Mouse (Mus musculus): ENCODE data around the gene Mcm5. TPM values are rescaled to one million over a fixed set of nuclear protein-coding genes. Genes with fewer than 3 reads are reported as not detected.

Mcm5 gene
- 10 to 100 TPM; 23.1 to 31.7 TPM for total RNA-seq (2021)

DNA sequence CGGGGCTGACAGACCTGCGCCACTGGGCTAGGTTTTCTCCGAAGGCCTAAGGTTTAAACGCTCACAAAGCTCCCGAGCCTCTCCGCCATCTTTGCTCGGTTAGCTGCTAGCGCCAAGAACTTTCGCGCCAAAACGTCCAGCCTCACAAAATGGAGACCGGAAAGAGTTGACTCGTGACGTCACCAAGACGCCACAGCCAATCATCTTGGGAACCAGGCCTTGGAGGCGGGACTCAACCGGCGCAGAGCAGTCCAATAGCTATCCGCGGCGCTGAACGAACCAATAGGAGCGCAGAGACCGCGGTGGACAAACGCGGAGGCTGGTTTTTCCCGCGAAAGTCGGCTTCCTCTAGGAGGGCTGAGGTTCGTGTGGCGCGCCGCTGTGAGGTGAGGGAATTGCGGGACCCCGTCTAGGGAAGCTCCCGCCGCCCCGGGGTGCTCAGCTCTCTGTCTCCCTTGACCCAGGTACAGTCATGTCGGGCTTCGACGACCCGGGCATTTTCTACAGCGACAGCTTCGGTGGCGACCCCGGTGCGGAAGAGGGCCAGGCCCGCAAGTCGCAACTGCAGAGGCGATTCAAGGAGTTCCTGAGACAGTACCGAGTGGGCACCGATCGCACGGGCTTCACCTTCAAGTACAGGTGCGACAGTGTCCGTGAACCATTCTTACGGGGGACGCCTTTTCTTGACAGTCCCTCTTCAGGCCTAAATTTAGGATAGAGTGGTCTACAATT lies at the start of gene Mcm5:
Mcm5 (plus strand) TSS at position 334 of the 732 bp plus-strand sequence.
- peak; percentile 100 for DNase-seq
- intact Hi-C loops (cut with DNase I), result loop anchor here (2.0 to 5.0 kb wide), 2 partner anchors 15 to 117 kb away; partner anchors contain the start of gene Hmgxb4

DNA sequence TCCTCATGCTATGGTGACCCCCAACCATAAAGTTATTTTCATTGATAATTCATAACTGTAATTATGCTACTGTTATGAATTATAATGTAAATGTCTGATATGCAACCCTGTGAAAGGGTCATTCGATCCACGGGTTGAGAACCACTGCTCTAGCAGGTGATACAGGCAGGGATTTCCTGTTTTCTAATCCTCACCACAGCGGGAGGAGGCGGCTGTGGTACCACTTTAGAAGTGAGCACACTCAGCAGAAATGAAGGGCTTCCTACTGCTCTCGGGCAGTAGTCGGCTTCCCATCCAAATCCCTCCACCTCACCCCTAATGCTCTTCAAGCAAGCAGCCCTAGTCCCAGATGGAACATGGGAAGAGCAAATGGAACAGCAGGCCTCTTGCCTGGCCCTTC lies 49.3 kb upstream of the Mcm5 start:
- intact Hi-C loops (cut with DNase I), result no loop called here
- DNase-seq, result no peak

DNA sequence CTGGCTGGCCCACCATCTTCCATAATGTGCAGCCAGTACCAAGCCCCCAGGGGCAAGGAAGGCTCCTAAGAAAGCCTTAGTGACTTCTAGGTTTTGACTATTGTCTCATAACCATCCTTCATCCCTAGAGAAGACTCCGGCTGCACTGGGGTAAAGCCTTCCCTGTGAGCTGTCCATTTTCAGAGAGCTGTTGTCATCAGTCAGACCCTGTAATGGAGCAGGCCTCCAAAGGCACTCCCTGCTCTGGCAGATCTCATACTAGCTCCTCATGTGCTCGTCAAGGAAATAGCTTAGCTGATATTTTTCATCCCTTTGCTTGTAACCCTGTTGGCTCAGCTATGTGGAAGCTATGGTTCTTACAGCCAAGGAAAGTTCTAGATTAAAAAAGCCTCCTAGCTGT lies 48.6 kb upstream of the Mcm5 start:
- intact Hi-C loops (cut with DNase I), result no loop called here
- no peak for DNase-seq

DNA sequence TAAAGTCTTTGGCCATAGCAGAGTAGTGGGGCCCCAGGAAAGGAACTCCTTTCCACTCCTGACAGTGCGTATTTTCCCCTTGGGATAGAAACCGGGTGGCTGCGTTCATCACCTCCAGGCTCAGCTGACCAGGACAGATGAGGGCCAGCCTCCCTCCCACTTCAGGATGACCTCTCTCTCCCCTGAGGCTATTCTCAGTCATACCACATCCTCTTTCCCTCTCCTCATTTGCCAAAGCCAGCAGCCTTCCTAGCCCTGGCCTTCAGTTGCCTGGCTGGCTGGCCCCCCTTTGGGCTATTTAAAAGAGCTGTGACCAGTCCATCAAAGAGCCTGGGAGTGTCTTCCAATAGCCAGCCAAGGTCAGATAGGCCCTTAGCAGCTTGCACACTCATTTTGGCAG lies 46.1 kb upstream of the Mcm5 start:
- intact Hi-C loops (cut with DNase I), result no loop called here
- DNase-seq, result peak; percentile 56 to 60

DNA sequence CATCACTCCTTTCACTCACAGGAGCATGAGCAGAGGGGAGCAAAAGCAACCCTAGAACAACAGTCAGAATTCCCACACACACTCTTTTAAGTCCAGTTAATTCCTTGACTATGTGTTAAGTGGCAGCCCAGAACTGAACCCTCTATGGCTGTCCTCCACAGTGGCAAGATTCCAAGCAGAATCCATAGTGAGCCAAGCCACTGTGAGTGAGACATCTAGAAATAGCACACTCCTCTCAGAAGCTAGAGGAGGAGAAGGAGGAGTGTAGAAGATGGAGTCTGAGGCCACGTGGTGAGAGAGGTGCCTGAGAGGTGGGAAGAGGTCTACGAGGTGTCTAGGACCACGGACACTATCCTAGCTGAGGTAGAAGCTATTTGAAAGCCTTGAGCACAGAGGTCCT lies 44.6 kb upstream of the Mcm5 start:
- intact Hi-C loops (cut with DNase I), result no loop called here
- DNase-seq, result peak in 1 of 2 experiments; percentile 49

DNA sequence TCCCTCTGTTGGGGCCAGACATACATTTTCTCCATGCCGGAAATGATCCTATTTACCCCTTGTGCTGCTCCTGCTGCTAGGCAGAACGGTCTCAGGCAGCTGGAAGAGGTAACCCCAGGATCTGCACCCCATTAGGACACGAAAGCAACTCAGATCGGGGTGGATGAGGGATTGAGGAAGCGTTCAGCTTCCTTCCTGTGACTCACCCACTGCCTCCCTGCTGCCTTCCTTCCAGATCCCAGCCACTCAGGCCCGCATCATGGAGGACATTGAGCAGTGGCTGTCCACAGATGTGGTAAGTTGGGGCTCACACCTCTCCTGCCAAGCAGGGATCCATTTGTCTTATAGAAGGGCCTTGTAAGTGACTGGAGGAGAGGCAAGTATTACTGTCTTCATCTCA lies 42.1 kb upstream of the Mcm5 start:
- DNase-seq, result no peak
- intact Hi-C loops (cut with DNase I), result no loop called here

DNA sequence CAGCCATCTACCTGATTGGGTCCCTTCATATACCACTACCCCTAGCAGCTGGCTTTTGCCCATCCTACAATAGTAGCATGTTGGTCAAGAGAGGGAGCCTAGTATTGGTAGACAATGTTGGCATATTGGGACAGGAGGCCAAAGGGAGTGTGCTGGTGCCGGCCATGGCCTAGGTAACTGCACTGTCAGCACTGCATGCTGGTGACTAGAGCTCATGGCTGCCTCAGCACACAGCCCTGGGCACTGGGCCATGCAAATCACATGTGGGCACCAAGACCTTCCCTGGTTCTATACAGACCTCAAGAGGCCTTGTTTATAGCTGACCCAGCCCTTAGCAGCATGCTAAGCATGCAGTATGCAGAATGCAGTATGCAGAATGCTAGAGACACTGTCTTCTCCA lies 39.1 kb upstream of the Mcm5 start:
- no peak for DNase-seq
- intact Hi-C loops (cut with DNase I), result loop anchor here (2.0 to 5.0 kb wide), 2 partner anchors 147 to 203 kb away; no protein-coding TSS in a partner anchor

DNA sequence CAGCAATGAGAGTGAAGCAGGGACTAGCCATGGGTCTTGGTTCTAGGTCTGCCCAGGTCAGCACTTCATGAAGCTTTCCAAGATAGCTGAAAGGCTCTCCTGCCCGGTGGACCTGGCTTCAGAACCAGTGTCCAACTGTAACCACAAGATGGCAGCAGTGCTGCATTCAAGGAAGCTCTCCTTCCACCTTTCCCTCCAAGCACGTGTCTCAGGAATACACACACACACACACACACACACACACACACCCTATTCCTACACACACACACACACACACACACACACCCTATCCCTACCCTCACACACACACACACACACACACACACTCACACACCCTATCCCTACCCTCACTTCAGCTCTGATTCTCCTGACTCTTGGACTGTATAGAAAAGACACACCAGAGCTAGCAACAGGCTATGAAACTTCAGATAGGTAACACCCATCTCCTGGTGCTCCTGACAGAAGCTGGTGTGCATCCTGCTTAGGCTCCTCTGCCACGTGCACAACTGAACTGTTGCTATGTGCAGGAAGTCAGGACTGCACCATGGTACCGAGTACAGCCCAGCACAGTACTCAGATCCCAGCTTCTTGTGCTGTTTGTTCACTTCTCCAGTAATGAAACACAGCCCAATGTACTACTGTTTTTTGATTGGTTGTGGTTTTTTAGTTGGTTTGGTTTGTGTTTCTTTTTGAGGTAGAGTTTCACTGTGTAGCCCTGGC lies 37.6 kb upstream of the Mcm5 start:
- DNase-seq, result peak; percentile 87 to 91
- intact Hi-C loops (cut with DNase I), result loop anchor here (1.0 to 5.0 kb wide), 3 partner anchors 37 to 201 kb away; no protein-coding TSS in a partner anchor

DNA sequence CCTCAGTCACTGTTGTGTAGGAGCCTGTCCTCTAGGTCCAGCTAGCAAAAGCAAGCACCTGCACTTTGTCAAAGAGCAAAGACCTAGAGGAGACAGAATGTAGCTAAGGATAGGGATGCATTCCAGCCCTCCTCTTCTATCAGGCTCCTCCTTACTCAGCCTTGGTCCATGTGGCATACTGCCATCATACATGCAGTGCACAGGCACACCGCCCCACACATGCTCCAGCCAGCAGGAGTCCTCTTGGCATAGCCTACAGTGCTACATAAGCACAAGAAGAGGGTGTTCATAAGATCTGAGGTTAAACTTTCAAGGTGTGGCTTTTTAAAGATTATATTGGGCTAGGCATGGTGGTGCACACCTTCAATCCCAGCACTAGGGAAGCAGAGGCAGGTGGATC lies 34.5 kb upstream of the Mcm5 start:
- intact Hi-C loops (cut with DNase I), result loop anchor here (5.0 kb wide), 1 partner anchor 142 kb away; no protein-coding TSS in a partner anchor
- no peak for DNase-seq

DNA sequence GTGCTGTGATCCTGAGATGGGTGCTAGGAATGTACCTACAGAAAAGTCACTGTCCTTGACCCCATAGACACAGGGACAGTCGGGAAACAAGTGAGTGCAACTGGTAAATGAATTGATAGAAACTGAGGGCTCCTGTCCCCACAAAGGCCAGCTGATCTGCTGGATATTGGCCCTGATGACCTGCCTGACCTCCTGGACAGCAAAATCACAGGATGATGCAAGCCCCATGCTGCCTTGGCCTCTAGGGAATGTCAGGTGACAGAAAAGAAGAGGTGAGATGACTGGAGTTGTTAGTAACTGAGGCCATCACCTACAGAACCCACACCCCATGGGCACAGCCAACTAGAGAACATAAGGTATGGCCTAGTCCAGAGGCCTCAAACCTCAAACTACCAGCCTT lies 31.2 kb upstream of the Mcm5 start:
- intact Hi-C loops (cut with DNase I), result no loop called here
- no peak for DNase-seq

DNA sequence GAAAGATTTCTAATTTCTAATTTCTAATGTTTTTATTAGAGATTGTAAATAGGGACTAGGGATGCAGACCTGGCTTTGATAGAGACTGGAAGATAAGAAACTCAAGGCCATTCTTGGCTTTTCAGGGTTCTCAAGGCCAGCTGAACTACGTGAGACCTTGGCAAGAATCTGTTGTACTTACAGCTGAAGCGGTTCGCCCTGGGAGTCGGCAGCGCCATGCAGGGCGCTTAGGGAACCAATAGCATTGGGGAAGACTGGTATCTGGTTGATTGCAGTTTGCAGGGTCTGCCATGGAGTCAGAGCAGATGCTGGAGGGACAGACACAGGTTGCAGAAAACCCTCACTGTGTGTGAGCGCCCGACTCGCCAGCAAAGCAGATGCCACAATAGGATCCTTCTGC lies 30.5 kb upstream of the Mcm5 start:
- no peak for DNase-seq
- intact Hi-C loops (cut with DNase I), result no loop called here

DNA sequence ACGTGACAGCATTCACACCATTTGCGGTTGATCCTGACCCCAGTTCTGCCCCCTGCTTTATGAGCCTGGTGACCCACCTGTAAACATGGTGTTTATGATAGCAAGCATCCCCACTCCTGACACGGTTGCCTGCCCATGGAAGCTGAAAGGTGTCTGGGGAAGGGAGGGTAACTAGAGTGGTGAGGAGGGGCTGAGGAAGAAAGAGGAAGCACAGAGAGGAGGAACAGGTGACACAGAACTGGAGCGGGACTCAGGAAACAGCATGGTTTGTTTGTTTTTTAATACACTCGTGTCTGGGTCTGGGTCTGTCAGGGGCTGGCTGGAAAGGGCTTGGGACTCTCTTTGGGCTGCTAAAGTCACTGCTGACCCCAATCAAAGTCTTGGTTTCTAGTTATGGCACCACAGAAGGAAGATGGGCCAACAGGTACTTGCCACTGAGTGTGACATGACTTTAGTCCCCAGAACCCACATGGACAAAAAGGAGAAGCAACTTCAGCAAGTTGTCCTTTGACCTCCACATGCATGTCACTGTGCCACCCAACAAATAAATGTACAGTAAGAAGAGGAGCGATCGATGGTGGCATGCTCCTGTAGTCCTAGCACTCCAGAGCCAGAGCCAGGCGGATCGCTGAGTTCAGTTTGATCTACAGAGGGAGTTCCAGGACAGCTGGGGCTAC lies 27.9 kb upstream of the Mcm5 start:
- intact Hi-C loops (cut with DNase I), result no loop called here
- DNase-seq, result no peak

DNA sequence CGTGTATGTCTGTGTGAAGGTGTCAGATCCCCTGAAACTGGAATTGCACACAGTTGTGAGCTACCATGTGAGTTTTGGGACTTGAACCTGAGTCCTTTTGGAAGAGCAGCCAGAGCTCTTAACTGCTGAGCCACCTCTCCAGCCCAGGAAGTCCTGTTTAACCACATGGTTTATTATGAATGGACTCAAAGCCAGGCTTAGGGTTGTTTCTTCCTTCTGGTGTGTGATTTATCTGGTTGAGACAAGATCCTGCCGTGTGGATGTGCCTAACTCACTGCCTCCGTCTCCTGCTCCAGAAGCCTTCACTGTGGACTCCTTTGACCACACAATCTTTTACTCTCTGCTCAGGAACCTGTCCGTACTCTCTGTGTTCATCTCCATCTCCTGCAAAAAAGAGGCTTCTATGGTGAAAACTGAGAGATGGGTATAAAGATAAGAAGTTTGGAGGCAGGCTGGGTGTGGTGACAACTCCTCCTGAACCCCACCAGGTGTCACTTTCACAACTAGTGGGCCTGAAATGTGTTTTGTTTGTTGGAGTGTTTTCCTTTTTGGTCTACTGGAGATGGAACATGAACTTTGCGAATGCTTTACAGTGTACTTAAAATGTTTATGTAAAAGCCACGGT lies 27.1 kb upstream of the Mcm5 start:
- intact Hi-C loops (cut with DNase I), result no loop called here
- no peak for DNase-seq

DNA sequence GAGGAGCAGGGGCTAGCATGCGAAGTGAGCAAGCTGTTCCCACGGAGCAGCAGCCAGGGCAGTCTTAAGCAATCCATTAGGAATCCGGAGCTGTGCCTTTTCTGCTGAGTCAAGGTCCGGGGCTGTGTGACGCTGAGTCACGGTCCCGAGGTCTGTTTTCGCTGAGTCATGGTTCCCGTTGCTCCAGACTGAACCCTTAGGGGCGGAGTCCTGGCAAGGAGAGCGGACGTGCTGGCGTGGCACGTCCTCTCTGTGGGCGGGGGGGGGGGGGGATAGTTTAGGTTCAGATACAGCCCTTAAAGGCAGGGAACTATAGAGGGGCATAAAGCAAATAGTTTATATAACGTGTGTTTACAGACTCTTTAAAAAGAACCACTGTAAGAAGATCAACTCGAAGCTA lies 25.5 kb upstream of the Mcm5 start:
- intact Hi-C loops (cut with DNase I), result no loop called here
- DNase-seq, result peak; percentile 96 to 98

DNA sequence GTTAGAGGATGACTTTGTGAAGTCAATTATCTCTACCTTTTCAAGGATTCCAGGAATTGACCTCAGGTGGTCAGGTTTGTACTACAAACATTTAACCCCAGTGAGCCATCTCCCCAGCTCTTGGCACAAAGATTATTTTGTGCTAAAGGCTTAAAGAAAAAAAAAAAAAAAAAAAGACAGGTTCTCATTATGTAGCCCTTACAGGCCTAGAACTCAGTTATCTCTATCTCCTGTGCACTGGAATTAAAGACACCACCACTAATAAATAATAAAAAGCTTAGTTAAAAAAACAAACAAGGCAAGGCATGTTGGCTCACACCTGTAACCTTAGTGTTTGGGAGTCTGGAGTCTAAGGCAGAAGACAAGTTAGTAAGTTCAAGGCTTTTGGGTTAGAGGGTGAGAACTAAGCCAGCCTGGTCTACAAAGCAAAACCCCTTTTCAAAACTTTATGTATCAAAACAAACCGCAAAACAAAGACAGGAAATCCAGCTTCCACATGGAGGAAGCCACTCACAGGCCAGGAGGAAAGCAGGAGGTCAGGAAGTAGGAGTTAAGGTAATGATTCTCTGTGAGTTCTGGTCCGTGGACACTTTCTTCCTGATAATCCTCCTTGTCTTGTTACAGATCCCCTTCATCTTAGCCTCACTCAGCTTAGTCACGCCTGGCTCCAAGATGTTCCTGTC lies 24.8 kb upstream of the Mcm5 start:
- intact Hi-C loops (cut with DNase I), result no loop called here
- no peak for DNase-seq

DNA sequence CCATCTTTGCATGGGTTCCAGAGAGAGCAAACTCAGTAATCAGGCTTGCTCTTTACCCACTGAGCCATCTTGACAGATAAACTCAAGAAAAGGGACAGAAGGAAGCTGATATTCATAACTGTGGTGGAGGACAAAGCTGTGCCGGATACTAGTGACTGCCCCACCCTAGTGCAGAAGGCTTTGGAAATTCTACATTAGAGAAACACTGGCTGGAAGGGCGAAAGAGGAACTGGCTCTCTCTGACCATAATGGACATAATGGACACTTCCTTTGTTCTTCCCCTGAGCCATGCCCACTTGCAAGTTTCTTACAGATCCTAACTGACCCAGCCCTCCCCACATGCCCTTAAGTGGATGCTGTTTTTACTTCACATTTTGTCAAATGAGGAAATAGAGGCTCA lies 23.4 kb upstream of the Mcm5 start:
- intact Hi-C loops (cut with DNase I), result no loop called here
- DNase-seq, result no peak

DNA sequence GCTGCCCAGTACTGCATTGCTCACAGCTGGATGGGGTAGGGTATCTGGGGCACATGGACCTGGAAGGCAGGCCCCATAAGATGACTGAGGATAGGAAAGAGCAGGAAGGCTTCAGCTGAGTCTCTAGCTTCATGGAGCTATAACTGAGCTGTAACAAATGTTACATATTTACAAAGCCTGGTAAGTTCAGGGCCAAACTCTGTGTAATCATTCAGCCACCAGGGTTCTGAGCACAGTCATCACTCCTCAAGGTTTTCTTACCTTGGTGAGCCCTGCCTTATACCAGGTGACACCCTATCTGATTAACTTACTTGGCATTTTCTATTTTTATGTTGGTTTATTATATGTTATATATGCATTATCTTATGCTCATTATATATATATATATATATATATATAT lies 22.2 kb upstream of the Mcm5 start:
- intact Hi-C loops (cut with DNase I), result no loop called here
- no peak for DNase-seq

DNA sequence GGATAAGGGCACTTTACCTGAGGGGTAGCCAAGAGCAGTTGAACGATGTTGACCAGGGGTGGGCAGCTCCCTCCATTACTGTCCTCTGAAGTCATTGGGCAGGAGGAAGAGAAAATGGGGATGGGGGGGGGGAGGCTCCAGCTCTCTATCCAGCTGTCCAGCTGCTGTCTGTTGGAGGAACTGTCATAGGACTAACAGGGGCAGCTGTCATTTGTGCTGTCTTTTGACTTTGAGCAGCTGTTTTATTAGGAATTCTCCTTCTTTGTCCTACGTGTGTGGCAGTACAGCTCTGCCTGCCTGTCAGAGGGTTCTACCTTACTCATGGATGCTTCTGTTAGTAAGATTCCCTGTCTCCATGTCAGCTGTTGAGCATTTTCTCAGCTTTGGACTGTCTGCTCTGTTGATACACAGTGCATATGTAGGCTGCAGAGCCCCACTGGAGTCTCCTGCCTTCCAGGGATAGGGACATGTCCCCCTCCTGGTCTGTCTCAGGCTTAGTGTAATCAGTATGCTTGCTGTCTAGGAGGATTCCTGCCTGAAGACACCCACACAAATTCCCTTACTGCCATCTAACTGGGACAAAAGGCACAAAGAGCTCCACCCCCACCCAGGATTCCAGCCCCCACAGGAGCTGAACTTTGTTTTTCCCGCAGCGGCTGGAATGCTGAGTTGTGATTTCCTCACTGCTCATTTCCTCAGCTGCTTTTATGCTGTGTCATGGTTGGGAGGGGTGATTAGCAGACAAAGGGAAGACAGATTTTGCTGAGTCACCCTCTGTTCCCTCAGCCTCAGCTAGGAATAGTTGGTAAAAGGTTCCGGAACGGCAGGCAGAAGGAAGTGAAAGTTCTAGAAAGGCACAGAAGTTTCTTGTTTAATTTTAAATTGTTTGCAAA lies 20.1 kb upstream of the Mcm5 start:
- peak; percentile 92 to 93 for DNase-seq
- intact Hi-C loops (cut with DNase I), result no loop called here

DNA sequence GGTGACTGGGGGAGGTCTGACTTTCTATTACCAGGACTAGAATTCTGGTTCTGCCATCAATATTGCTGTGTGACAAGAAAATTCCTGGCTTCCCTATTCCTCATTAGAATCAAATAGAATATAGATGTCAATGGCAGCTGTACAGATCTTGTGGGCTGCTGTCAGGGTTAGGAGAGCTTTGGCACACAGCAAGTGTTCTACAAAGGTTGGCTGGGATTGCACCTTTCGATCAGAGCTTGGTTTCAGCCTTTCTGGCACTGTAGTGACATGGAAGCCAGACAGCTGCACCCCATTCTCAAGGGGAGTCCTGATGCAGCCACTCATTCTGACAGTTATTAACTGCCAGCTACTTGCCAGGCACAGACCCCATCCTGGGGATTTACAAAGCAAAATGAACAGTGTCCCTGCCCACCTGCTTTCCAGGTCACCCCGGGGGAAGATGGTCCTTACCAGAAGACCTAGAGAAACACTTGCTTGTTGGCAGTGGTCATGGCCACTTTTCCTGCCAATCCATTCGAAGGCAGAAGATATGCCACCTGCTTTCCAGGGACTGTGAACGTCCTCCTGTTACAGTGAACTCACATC lies 18.5 kb upstream of the Mcm5 start:
- no peak for DNase-seq
- intact Hi-C loops (cut with DNase I), result no loop called here

All from heart, postnatal 10 days (tissue).